In genomic region chr6:39724542-39724865, GRCm38 (mm10) we compare ENCODE assay signal across 8 mouse cellular contexts. TPM values are rescaled to one million over a fixed set of nuclear protein-coding genes. Genes with fewer than 3 reads are reported as not detected.
A peak's percentile ranks its signal among the peaks of the same experiment; 100 is the strongest.
DNase-seq lines count a peak whose midpoint lies in the region; ATAC-seq and TF ChIP-seq lines count a peak whose summit lies in the region.

No protein-coding gene starts in this region.

- peak overlapping the region; percentile 94 for H3K4me3 ChIP-seq in thymus, adult 2 months (ENCODE audit: control insufficient read depth, insufficient read depth, low read length)
- peak overlapping the region; percentile 96 for H3K4me3 ChIP-seq in hindbrain, embryonic 16.5 days (ENCODE audit: low read length)
- peak overlapping the region; percentile 74 for H3K4me3 ChIP-seq in midbrain, embryonic 12.5 days

- H3K4me1 ChIP-seq in thymus, adult 2 months (replicated peaks; ENCODE audit: control insufficient read depth, insufficient read depth, low read length): peaks cover 4% of the 10 kb centered on the region
- peaks cover 24% of the 10 kb centered on the region for H3K4me1 ChIP-seq in hindbrain, embryonic 16.5 days (ENCODE audit: control insufficient read depth, insufficient read depth, low read depth, low read length)
- H3K4me1 ChIP-seq in midbrain, embryonic 12.5 days: peaks cover 25% of the 10 kb centered on the region

- WGBS in thymus, adult 2 months: 2% methylated on average over 12 of the region's 12 CpGs
- under 1% methylated on average over 12 of the region's 12 CpGs for WGBS in hindbrain, embryonic 16.5 days
- 0% methylated on average over 12 of the region's 12 CpGs for WGBS in midbrain, embryonic 12.5 days

- ATAC-seq in cerebellum, adult (ENCODE audit: insufficient number of reproducible peaks, low FRiP score, low TSS enrichment): peak; percentile 43
- peak; percentile 53 for ATAC-seq in hindbrain, embryonic 16.5 days
- peak; percentile 60 for ATAC-seq in midbrain, embryonic 12.5 days (ENCODE audit: low FRiP score, low read depth)

- TF ChIP-seq CTCF in thymus, adult 2 months (IDR thresholded peaks at IDR 0.05; ENCODE audit: borderline replicate concordance, control insufficient read depth, extremely low read depth, insufficient read depth, low read length, poor library complexity): no peak

- peak overlapping the region; percentile 96 for H3K9ac ChIP-seq in hindbrain, embryonic 16.5 days (ENCODE audit: low read depth, low read length)
- peak overlapping the region; percentile 89 for H3K9ac ChIP-seq in midbrain, embryonic 12.5 days (replicated peaks)

- DNase-seq in cerebellum, adult 18-20 months: no peak
- DNase-seq in thymus, adult 2 months: no peak
- DNase-seq in thymus, postnatal 25 days: no peak
- no peak for DNase-seq in thymus, postnatal 4 days
- no peak for DNase-seq in thymus, postnatal 36 days

- peak overlapping the region; percentile 98 for H3K4me2 ChIP-seq in hindbrain, embryonic 16.5 days (ENCODE audit: low read length)
- peak overlapping the region; percentile 94 for H3K4me2 ChIP-seq in midbrain, embryonic 12.5 days (replicated peaks)

- no peaks in the 10 kb centered on the region for H3K36me3 ChIP-seq in thymus, adult 2 months (ENCODE audit: control insufficient read depth, insufficient read depth, low read length)
- no peaks in the 10 kb centered on the region for H3K36me3 ChIP-seq in hindbrain, embryonic 16.5 days (ENCODE audit: control insufficient read depth, insufficient read depth, low read length)
- no peaks in the 10 kb centered on the region for H3K36me3 ChIP-seq in midbrain, embryonic 12.5 days

- no peaks in the 10 kb centered on the region for H3K27me3 ChIP-seq in thymus, adult 2 months (ENCODE audit: control insufficient read depth, insufficient read depth, low read length)
- no peaks in the 10 kb centered on the region for H3K27me3 ChIP-seq in hindbrain, embryonic 16.5 days (replicated peaks; ENCODE audit: control insufficient read depth, insufficient read depth, low read length)
- H3K27me3 ChIP-seq in midbrain, embryonic 12.5 days: no peaks in the 10 kb centered on the region

- H3K9me3 ChIP-seq in hindbrain, embryonic 16.5 days (ENCODE audit: control insufficient read depth, low read length): no peaks in the 10 kb centered on the region
- no peaks in the 10 kb centered on the region for H3K9me3 ChIP-seq in midbrain, embryonic 12.5 days

- no peak for TF ChIP-seq POLR2A in thymus, adult 2 months (IDR thresholded peaks at IDR 0.05; ENCODE audit: control insufficient read depth, extremely low read depth, insufficient read depth, low read length, poor library complexity)

- H3K27ac ChIP-seq in thymus, adult 2 months (ENCODE audit: control insufficient read depth, insufficient read depth, low read length): no peak overlapping the region
- H3K27ac ChIP-seq in hindbrain, embryonic 16.5 days (ENCODE audit: low read depth, low read length): peak overlapping the region; percentile 98
- peak overlapping the region; percentile 96 for H3K27ac ChIP-seq in midbrain, embryonic 12.5 days (replicated peaks)

RNA-seq across cellular contexts. Expression of gene Braf, which starts 0.8 kb away (rescaled TPM):
- polyA plus RNA-seq in thymus, adult 2 months (2012; rRNA removed): 12.3 and 15.5 TPM in 2 replicates
- polyA plus RNA-seq in hindbrain, embryonic 16.5 days (2015; fragmentation: Nextera tagmentation; extraction: Ambion mirVana): 20.7 and 23.9 TPM in 2 replicates
- 25.0 and 28.6 TPM in 2 replicates for polyA plus RNA-seq in midbrain, embryonic 12.5 days (2016; fragmentation: Nextera tagmentation; extraction: Ambion mirVana)
